Mouse (Mus musculus): ENCODE data around the gene Rps19bp1.

The Rps19bp1 gene

GRCm38 (mm10) chr15:80256656-80257601, 7.2 kb downstream of the Rps19bp1 start:
- DNase-seq: no peak

- DNase-seq: peak; percentile 11
These were observed 7.9 kb downstream of the Rps19bp1 start for GRCm38 (mm10) chr15:80256242-80256641.

GRCm38 (mm10) chr15:80255646-80256121, 8.4 kb downstream of the Rps19bp1 start:
- peak; percentile 93 for DNase-seq

- peak; percentile 99 for DNase-seq
These were observed 9.1 kb downstream of the Rps19bp1 start, which contains the start of gene Atf4 for GRCm38 (mm10) chr15:80254847-80255645. Gene Atf4, plus strand, starts transcription at chr15:80255184.

DNA sequence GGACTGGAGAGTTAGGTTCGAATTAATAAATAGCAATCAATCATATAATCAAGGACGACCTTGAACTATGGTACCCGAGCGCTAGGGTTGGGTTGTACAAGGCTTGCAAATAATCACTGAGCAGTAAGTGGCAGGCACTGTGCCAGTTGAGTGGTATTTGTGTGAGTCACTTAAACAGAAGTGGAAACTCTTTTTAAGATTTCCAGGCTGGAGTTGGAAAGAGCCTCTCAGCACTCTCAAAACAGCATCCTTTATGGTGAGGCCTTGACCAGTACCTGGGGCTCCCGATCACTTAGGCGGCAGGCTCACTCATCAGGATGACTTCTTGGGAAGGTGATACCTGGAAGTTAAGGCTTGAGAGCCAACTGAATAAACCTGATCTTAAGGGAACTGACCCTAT, 9.9 kb downstream of the Rps19bp1 start:
- DNase-seq: peak; percentile 68

GRCm38 (mm10) chr15:80253530-80253929, 10.6 kb downstream of the Rps19bp1 start:
- peak; percentile 40 for DNase-seq

- DNase-seq: no peak
These were observed 13.5 kb downstream of the Rps19bp1 start for GRCm38 (mm10) chr15:80250586-80250985.

- DNase-seq: no peak
These were observed 14.4 kb downstream of the Rps19bp1 start for GRCm38 (mm10) chr15:80249672-80250071.

DNA sequence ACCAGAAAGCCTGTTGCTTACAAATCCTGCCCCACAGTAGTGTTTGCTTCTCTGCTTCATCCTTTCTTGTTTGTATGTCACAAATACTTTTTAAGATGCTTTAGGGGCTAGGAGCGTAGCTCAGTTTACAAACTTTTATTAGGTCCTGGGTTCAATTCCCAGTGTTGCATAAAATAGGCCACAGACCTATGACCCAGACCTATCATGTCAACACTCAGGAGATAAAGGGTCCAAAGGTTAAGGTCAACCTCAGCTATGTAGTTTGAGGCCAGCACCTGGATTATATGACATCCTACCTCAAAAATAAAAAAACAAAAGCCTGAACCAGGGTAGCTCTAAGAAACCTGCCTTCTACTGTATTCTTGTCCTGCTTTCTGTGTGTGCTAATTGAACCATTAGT, 15.5 kb downstream of the Rps19bp1 start:
- no peak for DNase-seq

DNA sequence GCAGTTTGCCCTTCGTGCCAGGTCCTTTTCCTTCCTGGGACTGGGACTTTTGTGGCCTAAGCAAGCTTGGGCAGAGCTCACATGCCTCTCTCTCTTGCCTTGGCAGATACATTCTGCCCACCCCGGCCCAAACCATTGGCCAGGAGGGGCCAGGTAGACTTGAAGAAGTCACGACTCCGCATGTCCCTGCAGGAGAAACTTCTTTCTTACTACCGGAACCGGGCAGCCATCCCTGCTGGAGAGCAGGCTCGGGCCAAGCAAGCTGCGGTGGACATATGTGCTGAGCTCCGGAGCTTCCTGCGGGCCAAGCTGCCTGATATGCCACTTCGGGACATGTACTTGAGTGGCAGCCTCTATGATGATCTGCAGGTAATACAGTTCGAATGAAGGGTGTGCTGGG, 16.0 kb downstream of the Rps19bp1 start:
- DNase-seq: no peak

- DNase-seq: no peak
These were observed 28.6 kb downstream of the Rps19bp1 start, which contains the start of gene AC140267.1 for GRCm38 (mm10) chr15:80235535-80235934. Gene AC140267.1, plus strand, starts transcription at chr15:80235835.

- DNase-seq: peak; percentile 99
These were observed 30.2 kb downstream of the Rps19bp1 start, which contains the start of gene Mief1 for GRCm38 (mm10) chr15:80233733-80234509. Gene Mief1, plus strand, starts transcription at chr15:80234018.

- no peak for DNase-seq
These were observed 31.1 kb downstream of the Rps19bp1 start for GRCm38 (mm10) chr15:80233053-80233452.

DNA sequence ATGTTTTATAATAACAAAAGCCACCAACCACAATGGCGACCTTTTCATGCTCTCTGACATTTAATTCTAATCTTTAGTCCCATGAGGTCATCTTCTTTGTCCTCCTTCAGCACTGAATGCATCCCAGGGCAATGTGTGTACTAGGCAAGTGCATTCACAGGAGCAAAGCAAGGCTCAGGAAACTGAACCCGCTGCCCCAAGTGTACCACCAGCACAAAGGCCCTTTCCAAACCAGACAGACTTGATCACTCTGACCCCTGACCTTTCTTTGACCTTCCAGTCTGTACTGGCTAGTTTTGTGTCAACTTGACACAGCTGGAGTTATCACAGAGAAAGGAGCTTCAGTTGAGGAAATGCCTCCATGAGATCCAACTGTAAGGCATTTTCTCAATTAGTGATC, 31.8 kb downstream of the Rps19bp1 start:
- DNase-seq: no peak

DNA sequence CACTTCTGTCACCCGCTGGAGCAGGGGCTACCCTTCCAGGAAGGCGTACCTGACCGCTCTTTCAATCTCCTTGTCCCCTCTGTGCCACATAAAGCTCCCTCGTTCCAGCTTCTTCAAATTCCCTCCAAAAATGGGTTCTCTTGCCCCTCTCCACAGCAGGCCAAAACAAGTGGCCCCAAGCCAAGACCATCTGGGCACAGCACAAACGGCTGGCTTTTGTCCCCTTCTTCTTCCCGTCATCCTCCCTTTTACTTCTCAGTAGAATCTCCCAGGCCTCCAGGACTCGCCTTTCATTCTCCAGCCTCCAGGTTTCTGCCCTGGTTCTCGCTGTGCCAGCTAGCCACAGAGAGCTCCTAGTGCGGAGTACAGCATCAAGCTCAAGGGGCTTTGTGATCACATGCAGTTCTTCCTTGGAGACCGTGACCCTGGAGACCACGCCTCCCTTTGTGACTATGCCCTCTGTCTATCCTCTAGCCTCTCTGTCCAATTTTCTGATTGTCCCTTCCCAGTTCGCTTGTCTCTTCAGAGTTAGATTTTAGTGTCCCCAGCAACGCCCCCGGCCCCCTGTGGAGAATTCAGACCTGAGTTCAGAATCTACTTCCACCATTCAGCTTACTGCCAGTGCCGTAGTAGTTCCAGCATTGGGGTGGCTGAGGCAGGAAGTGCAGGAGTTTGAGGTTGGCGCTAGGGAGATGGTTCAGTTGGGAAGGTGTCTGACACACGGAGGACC, 35.9 kb downstream of the Rps19bp1 start:
- DNase-seq: no peak

GRCm38 (mm10) chr15:80225796-80226195, 38.3 kb downstream of the Rps19bp1 start:
- peak; percentile 79 for DNase-seq

DNA sequence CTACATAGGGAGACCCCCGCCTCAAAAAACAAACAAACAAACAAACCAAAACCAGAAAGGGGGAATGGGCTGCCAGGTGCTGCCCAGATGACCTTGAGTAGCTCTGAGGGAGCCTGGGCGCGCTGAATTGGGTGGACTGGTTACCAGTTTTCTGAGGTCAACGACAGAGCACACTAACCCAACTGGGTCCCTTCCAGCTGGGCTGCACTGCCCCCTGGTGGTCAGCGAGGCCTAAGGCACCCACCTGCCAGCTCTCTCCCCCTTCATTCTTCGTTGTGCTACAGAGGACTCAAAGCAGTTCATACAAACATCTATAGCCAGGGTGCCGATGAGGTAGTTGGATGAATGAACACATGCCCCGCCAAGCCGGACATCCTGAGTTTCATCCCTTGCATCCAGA, 38.9 kb downstream of the Rps19bp1 start:
- DNase-seq: peak; percentile 86

DNA sequence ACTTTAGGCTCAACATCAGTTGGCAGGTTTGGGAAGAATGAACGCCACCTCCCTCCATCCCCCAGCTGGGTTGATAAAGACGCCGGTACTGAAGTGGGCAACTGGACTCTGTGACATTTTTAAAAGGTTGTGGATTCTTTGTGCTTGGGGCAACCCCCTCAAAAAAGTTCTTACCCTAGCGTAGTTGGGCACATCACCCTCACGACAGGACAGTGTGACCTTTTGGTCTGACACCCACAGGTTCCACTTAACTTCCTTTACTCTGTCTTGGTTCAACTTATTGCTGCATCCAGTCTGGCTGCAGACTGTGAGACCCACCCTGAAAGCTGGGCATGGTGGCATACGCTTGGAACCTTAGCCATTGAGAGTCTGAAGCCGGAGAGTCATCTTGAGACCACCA, 40.4 kb downstream of the Rps19bp1 start:
- no peak for DNase-seq

- no peak for DNase-seq
These were observed 43.1 kb downstream of the Rps19bp1 start for GRCm38 (mm10) chr15:80221031-80221430.

- DNase-seq: no peak
These were observed 44.1 kb downstream of the Rps19bp1 start for GRCm38 (mm10) chr15:80219705-80220657.

DNA sequence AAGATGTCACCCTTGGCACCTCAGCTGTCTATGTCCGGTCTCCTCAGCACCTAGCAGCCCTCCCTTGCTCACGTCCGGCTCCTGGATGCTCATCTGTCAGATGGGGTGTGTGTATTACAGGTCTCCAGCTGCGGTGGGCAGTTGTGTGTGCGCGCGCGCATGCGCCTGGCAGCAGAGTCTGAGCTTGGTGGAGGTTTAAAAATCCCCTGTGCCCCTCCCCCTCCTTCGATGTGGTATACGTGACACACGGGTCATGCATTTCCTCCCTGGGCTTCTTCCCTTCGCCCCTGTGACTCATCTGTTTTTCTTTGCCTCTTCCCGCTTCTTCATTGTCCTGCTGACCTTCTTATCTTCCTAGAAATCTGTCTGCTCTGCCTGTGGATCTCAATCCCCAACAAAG, 44.9 kb downstream of the Rps19bp1 start:
- peak; percentile 39 for DNase-seq
